Mouse (Mus musculus): ENCODE data around the gene Higd1c.

- TF ChIP-seq GATA1 (IDR thresholded peaks at IDR 0.05; ENCODE audit: low read length) (0 out of 2 replicates have a peak, but pooled peaks have one; percentile 13), TAL1 (IDR thresholded peaks at IDR 0.05; ENCODE audit: low read length) (no peak)
These were observed 58.8 kb downstream of the Higd1c start for GRCm38 (mm10) chr15:100422899-100423860.
